Mouse (Mus musculus): Measurements from ENCODE around the gene Fam120c. TPM values are rescaled to one million over a fixed set of nuclear protein-coding genes. Genes with fewer than 3 reads are reported as not detected.
"Not testable (repeated sequence)": the region's sequence is repeated elsewhere in the genome, so short reads cannot be mapped to it uniquely, and the experiment has no call there.

The Fam120c gene
- total RNA-seq (2021), result 10 to 100 TPM; 41.8 to 43.0 TPM
- long read RNA-seq, partial matches to known transcripts, result 12 of 14 reads
- long read RNA-seq, other reads (novel, unspliced or antisense), result 2 of 14 reads

GRCm38 (mm10) chrX:151343761-151344500 lies at the start of gene Fam120c:
Fam120c (plus strand) TSS chrX:151344175.
- peak; percentile 82 to 87 for DNase-seq (ENCODE audit: low spot score in 2 of 2)

- DNase-seq (ENCODE audit: low spot score in 2 of 2), result no peak
These were observed 45.6 kb upstream of the Fam120c start for GRCm38 (mm10) chrX:151298329-151298728.

- DNase-seq (ENCODE audit: low spot score in 2 of 2), result no peak
These were observed 30.2 kb upstream of the Fam120c start for GRCm38 (mm10) chrX:151313732-151314131.

- DNase-seq (ENCODE audit: low spot score in 2 of 2), result no peak
These were observed 10.4 kb upstream of the Fam120c start for GRCm38 (mm10) chrX:151333615-151334014.

GRCm38 (mm10) chrX:151337804-151338203 lies 6.2 kb upstream of the Fam120c start:
- no peak for DNase-seq (ENCODE audit: low spot score in 2 of 2)

GRCm38 (mm10) chrX:151344501-151344984 lies 568 bp downstream of the Fam120c start:
- peak; percentile 45 to 54 for DNase-seq (ENCODE audit: low spot score in 2 of 2)

GRCm38 (mm10) chrX:151345333-151346125 lies 1.6 kb downstream of the Fam120c start:
- DNase-seq (ENCODE audit: low spot score in 2 of 2), result peak; percentile 6 to 18

GRCm38 (mm10) chrX:151347278-151347677 lies 3.3 kb downstream of the Fam120c start:
- DNase-seq (ENCODE audit: low spot score in 2 of 2), result no peak

- no peak for DNase-seq (ENCODE audit: low spot score in 2 of 2)
These were observed 5.3 kb downstream of the Fam120c start for GRCm38 (mm10) chrX:151349322-151349721.

GRCm38 (mm10) chrX:151418801-151419200 lies 74.8 kb downstream of the Fam120c start:
- no peak for DNase-seq (ENCODE audit: low spot score in 2 of 2)

GRCm38 (mm10) chrX:151420791-151421190 lies 76.8 kb downstream of the Fam120c start:
- no peak for DNase-seq (ENCODE audit: low spot score in 2 of 2)

GRCm38 (mm10) chrX:151443637-151444036 lies 99.7 kb downstream of the Fam120c start:
- DNase-seq (ENCODE audit: low spot score in 2 of 2), result no peak

- no peak for DNase-seq (ENCODE audit: low spot score in 2 of 2)
These were observed 100.2 kb downstream of the Fam120c start for GRCm38 (mm10) chrX:151444189-151444588.

- DNase-seq (ENCODE audit: low spot score in 2 of 2), result no peak
These were observed 144.2 kb downstream of the Fam120c start for GRCm38 (mm10) chrX:151488128-151488527.

GRCm38 (mm10) chrX:151493269-151493668 lies 149.3 kb downstream of the Fam120c start:
- DNase-seq (ENCODE audit: low spot score in 2 of 2), result not testable (repeated sequence)

- no peak for DNase-seq (ENCODE audit: low spot score in 2 of 2)
These were observed 152.6 kb downstream of the Fam120c start for GRCm38 (mm10) chrX:151496596-151496995.

GRCm38 (mm10) chrX:151508536-151508935 lies 164.6 kb downstream of the Fam120c start:
- DNase-seq (ENCODE audit: low spot score in 2 of 2), result no peak

- DNase-seq (ENCODE audit: low spot score in 2 of 2), result no peak
These were observed 165.9 kb downstream of the Fam120c start for GRCm38 (mm10) chrX:151509906-151510305.

- no peak for DNase-seq (ENCODE audit: low spot score in 2 of 2)
These were observed 169.1 kb downstream of the Fam120c start for GRCm38 (mm10) chrX:151513066-151513465.

GRCm38 (mm10) chrX:151513694-151514093 lies 169.7 kb downstream of the Fam120c start:
- DNase-seq (ENCODE audit: low spot score in 2 of 2), result no peak

GRCm38 (mm10) chrX:151518181-151518580 lies 174.2 kb downstream of the Fam120c start:
- no peak for DNase-seq (ENCODE audit: low spot score in 2 of 2)

- DNase-seq (ENCODE audit: low spot score in 2 of 2), result no peak
These were observed 176.1 kb downstream of the Fam120c start for GRCm38 (mm10) chrX:151520127-151520457.

All from layer of hippocampus, postnatal 10 days (tissue).